Mouse (Mus musculus): ENCODE results near the gene Smyd3.

Smyd3 gene

GRCm38 (mm10) chr1:179061053-179061452, 456.8 kb downstream of the Smyd3 start:
- no peak for DNase-seq (ENCODE audit: low spot score)

GRCm38 (mm10) chr1:179060113-179060955, 457.5 kb downstream of the Smyd3 start:
- DNase-seq (ENCODE audit: low spot score), result peak; percentile 73

DNA sequence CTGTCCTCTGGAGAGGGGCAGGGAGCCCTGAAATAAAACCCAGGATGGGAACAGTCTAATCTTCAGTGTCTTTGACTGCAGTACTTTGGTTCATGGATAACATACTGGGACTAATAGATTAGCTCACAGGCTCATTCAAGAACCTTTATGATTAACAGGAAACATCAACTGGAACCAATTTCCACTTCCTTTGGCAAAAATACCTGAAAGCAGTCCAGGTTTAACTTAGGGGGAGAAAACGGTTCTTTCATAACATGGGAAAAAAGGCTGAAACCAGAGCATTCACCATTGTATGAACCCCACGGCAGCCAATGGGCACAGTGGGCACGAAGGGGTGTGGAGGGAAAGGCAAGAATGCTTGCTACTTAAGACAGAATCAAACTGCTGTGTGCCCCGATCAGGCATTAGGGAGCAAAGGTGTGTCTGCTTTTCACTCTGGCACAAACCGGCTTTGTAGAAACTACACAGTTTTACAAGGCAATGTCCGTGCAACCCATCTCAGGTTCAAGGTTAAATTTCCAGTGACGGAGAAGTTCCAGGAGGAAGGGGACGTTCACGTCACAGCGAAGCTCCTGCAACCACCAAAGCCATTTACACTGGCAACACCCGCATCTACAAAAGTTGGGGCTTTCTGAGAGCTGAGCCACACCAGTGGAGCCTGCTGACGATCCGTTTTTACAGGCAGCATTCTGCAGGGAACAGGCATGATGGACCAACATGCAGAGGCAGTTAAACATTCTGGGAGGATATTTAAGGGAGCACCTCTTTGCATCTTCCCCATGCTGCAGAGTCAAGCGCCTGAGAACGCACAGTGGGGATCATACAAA, 458.3 kb downstream of the Smyd3 start:
- no peak for DNase-seq (ENCODE audit: low spot score)

DNA sequence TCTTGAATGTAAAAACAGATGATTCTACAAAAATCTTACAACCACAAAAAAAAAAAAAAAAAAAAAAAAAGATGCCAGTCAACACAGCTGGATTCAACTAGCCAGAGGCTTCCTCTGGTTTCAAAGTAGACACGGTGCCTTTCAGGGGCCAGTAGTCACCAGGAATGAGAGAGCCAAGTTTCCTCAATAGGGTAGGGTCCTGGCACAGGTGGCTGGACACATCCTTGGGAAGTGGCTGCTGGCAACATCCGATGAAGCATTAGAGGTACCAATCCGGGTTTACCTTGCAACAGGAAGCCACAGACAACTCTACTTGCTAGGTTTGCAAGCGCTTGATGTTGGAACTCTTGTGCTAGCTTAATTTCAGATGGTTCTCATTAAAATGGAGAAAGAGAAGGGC, 459.2 kb downstream of the Smyd3 start:
- DNase-seq (ENCODE audit: low spot score), result no peak

DNA sequence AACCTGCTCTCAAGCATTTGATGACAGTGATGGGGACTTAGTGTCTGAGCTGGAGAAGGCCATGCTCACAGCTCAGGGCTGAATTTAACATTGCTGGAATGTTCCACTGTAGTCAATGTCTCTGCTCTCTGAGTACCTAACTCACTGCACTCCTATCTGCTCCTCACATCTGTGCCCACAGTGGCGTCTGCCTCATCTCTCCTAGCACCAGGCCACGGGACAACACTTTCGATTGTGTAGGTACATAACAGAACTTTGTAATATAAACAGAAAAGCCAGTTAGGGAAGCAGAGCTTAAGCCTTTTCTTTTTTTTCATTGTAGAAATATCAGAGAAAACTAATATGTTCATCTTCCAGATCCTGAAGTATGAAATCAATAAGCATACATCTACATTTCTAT, 462.1 kb downstream of the Smyd3 start:
- no peak for DNase-seq (ENCODE audit: low spot score)

GRCm38 (mm10) chr1:179054385-179055116, 463.3 kb downstream of the Smyd3 start:
- DNase-seq (ENCODE audit: low spot score), result no peak

DNA sequence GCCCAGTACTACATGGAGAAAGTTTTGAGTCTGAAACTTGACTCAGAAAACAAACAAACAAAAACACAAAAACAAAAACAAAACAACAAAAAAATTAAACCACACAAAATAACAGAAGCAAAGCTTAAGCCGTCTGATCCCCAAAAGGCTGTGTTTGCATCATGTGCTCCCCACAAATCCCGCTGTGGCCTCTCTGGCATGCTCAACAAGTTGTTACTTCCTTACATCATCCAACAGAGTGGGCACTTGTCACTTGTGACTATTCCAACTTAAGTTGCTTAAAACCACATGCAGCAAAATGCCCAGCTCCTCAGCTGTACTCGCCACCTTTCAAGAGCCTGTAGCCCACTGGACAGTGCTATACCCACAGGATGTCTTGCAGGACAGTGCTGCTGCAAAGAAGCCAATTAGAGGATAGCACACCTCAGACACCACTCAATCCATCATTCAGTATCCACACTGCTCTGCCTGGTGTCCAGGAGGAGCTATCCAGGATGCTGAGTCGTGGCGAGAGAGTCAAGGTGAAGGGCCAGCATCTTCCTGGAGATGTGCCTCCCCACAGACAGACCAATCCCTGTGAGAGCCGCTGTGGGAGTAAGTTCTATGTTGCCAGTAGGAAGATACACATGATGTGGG, 465.2 kb downstream of the Smyd3 start:
- no peak for DNase-seq (ENCODE audit: low spot score)

- DNase-seq (ENCODE audit: low spot score), result no peak
These were observed 469.8 kb downstream of the Smyd3 start for GRCm38 (mm10) chr1:179047931-179048596.

GRCm38 (mm10) chr1:179045856-179046714, 471.8 kb downstream of the Smyd3 start:
- no peak for DNase-seq (ENCODE audit: low spot score)

DNA sequence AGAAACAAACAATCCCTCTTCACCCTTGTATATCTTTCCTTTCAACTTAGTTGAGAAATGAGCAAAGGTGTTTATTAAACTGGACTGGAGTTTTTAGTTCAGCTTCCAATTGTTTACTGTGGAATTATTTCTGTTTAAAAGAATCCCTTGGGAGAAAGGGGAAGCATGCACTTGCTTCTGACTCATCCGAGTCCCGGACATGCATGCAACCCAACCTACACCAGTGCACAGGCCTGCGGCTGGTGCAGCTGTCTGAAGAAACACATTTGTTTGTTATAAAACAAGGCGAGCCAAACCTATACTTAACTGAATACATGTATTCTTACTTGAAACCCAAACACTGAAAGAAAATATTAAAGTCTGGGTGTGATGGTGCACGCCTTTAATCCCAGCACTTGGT, 473.7 kb downstream of the Smyd3 start:
- no peak for DNase-seq (ENCODE audit: low spot score)

- DNase-seq (ENCODE audit: low spot score), result no peak
These were observed 474.2 kb downstream of the Smyd3 start for GRCm38 (mm10) chr1:179043644-179044043.

DNA sequence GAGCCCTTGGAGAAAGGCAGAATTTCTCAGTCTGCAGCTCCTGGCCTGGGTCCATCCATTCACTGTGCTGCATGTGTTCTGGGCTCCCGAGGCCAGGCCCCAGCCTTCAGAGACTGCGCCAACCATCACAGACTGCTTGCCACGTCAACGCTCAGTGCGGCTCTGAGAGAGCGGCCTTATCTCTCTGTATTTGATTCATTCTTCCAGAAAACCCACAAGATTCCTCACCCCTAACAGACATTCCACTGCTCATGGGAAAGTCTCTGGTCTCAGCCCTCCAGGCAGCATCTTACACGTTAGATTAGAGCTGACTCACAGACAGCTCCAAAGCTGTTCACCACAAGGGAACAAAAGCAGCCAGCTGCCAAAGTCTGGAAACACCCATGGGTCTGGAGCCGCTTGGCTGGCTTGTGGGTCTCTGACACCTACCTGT, 475.9 kb downstream of the Smyd3 start:
- no peak for DNase-seq (ENCODE audit: low spot score)

GRCm38 (mm10) chr1:179041231-179041904, 476.5 kb downstream of the Smyd3 start:
- no peak for DNase-seq (ENCODE audit: low spot score)

DNA sequence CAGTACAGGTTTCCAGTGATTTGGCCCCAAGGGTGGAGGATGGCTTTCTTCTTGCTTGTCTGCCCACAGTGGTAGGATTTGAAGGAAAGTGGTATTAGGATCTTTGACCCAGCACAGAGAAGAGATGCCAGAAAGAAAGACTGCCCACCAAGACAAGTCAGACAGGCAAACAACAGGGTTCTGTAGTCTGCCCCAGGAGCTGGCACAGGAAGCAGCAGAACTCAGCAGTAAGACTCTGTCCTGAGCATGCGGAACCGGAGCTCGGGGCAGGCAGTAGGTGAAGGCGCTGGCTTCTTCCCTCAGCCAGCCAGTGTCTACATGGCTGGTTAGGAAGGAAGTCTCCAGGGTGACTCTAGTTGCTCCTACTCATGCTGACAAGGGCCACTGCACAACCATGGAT, 479.0 kb downstream of the Smyd3 start:
- no peak for DNase-seq (ENCODE audit: low spot score)

GRCm38 (mm10) chr1:179032947-179033346, 484.9 kb downstream of the Smyd3 start:
- DNase-seq (ENCODE audit: low spot score), result no peak

DNA sequence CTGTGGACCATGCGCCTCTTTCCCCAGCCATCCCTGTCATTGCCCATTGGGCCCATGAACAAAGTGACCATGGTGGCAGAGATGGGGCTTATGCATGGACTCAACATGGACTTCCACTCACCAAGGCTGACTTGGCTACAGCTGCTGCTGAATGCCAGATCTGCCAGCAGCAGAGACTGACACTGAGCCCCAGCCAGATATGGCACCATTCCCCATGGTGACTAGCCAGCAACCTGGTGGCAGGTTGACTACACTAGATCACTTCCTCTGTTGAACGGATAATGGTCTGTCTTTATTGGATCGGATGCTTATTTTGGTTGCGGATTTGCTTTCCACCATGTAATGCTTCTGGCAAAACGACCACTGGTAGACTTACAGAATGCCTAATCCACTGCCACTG, 486.3 kb downstream of the Smyd3 start:
- no peak for DNase-seq (ENCODE audit: low spot score)

DNA sequence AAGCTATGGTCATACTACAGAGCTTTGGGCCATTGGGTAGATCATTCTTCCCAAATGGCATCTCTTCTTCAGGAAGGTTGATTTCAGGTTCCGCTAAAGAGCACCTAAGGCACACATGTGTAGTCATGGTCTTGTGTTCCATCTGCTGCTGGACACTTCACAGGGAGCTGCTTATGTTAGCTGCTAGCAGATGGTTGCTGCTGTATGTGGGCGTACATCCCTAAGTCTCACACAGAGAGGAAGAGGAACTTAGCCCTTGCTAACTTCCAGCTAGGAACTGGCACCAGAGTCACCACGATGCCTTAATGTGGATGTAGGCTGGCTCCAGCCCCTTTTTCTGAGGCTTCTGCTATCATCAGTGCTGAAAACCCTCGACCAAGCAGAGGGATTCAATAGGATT, 491.2 kb downstream of the Smyd3 start:
- DNase-seq (ENCODE audit: low spot score), result no peak

- no peak for DNase-seq (ENCODE audit: low spot score)
These were observed 492.7 kb downstream of the Smyd3 start for GRCm38 (mm10) chr1:179025169-179025568.

- no peak for DNase-seq (ENCODE audit: low spot score)
These were observed 494.4 kb downstream of the Smyd3 start for GRCm38 (mm10) chr1:179023486-179023885.

DNA sequence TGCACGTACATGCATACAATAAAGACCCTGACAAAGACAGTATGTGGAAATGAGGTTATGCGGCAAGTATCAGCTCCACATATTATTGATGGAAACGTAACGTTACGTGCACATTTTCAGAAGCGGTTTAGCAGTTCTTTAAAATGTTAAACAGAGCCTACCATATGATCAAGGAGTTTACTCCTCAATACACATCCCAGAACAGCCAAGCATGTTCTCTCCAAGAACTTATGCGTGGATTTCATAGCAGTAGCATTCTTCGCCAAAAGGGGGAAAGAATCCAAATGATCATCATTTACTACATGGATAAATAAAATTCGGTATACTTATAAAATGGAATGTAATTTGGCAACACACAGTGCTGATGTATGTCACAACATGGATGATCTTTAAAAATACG, 500.4 kb downstream of the Smyd3 start:
- DNase-seq (ENCODE audit: low spot score), result no peak
